Mouse (Mus musculus): ENCODE measurements around the gene Mtmr12.

Mtmr12 gene

DNA sequence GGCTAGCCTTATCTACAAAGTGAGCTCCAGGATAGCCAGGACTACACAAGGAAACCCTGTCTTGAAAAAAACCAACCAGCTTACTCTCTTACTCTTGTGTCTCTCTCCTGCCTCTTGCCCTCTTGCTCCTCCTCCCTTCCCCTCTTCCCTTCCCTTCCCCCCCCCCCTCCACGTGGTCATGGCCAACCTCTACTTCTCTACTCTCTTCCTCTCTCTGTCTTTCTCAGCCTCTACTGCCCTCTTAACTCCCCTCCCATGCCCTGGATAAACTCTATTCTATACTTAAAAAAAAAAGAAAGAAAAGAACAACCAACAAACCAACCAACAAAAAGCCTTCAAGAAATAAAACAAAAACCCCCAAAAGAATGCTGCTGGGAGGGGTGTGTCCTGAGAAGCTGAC is 30.7 kb downstream of the Mtmr12 start:
- DNase-seq (ENCODE audit: extremely low read depth, low read depth): no peak

DNA sequence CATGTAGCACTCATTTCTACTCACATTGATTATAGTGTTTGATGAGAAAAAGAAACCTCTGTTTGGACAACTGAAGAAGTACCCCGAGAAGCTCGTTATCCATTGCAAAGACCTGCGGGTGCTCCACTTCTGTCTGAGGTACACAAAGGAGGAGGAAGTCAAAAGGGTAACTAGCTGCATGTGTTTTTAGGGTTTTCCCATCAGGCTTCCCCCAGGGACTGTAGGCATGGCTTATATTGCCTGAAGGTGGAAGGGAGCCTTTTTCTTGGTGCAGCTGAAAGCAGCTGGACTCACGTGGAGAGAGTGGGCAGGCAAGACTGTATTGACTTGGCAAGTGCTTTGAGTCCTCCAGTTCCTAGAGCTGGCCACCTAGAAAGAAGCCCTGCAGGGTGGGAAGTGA is 31.2 kb downstream of the Mtmr12 start:
- DNase-seq (ENCODE audit: extremely low read depth, low read depth): no peak

DNA sequence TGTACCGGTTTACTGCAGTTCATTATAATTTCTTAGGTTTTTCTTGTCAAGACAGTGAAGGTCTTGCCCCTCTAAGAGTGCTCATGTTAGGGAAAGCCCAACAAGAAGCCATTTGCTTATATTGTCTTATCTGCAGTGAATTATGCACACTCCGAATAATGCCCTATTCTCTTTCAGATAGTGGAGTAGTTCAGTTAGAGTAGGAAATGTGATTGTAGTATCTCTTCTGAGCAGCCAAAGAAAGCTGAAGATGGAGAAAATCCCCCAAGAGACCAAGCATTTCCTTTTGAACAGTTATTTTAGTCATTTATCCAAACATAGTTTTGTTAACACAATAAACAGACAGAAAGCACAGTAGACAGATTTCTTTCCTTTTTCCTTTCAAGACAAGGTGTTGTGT is 32.1 kb downstream of the Mtmr12 start:
- DNase-seq (ENCODE audit: extremely low read depth, low read depth): peak; percentile 85

DNA sequence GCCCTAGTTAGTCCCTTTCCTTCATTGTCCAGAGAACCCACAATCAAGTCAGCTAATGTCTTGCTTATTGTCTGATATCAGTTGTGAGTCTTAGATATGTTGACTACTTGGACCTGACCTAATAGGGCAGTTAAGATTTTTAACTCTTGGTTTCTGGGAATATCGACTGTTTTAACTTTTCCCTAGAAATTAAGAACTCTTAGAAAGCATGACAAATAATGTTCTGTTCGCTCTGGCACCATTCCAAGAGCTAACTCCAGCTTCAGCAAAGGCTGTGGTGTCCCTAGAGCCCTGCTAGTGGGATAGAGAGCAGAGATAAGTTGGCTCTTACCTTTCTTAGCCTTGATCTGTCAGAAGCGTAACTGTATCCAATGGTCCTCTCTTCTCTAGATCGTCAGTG is 32.7 kb downstream of the Mtmr12 start:
- no peak for DNase-seq (ENCODE audit: extremely low read depth, low read depth)

DNA sequence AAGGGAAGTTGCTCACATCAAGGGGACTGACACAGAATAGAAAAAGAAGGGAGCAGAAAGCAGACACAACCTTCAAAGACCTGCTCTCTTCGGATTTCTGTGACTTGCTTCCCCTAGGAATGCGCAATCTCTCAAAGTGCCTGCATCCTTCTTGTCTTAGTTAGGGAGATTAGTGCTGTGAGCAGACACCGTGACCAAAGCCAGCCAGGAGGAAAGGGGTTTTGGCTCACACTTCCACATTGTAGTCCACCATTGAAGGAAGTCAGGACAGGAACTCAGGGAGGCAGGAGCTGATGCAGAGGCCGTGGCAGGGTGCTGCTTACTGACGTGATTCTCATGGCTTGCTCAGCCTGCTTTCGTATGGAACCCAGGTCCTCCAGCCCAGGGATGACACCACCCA is 33.5 kb downstream of the Mtmr12 start:
- DNase-seq (ENCODE audit: extremely low read depth, low read depth): no peak

DNA sequence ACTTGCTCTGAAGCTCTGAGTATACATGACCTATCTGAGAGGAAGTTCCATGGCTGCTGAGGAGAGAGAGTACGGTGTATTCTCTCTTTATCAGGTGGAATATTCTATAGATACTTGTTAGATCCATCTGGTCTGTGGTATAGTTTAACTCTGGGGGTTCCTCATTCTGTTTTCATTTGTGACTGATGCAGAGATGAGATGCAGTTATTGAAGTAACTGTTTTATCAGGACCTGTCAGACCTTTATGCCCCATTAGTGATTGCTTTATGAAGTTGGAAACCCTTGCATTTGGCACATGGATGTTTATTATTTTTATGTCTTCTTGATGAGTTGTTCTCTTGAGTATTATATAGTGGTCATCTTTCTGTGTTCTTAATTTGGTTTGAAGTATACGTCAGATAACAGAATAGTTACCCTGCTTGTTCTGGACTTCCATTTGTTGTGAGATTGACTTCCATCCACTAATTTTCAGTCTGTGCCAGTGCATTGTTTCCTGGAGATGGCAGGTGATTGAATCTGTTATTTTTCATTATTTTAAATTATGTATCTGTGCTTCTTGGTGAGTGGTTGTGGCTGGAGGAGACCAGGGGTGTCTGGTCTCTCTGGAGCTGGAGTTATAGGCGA is 36.0 kb downstream of the Mtmr12 start:
- DNase-seq (ENCODE audit: extremely low read depth, low read depth): peak; percentile 74

DNA sequence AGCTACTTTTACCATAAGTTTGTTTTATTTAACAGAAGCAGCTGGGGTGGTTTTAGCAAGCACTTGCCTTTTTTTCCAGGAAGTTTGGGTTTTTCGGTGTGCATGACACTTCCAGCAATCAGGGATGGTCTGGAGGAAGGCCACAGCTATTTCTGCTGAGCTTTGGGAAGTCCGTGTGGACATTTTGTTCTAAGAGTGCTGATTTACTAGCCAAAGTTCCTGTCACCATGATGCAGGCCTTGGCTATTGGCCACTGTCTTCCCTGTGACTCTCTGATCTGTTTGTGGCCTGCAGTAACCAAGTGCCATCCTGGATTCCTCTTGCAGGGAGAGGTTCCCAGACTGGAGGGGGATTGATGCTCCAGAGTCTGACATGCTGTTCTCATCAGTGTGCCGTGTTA is 39.0 kb downstream of the Mtmr12 start:
- DNase-seq (ENCODE audit: extremely low read depth, low read depth): no peak

DNA sequence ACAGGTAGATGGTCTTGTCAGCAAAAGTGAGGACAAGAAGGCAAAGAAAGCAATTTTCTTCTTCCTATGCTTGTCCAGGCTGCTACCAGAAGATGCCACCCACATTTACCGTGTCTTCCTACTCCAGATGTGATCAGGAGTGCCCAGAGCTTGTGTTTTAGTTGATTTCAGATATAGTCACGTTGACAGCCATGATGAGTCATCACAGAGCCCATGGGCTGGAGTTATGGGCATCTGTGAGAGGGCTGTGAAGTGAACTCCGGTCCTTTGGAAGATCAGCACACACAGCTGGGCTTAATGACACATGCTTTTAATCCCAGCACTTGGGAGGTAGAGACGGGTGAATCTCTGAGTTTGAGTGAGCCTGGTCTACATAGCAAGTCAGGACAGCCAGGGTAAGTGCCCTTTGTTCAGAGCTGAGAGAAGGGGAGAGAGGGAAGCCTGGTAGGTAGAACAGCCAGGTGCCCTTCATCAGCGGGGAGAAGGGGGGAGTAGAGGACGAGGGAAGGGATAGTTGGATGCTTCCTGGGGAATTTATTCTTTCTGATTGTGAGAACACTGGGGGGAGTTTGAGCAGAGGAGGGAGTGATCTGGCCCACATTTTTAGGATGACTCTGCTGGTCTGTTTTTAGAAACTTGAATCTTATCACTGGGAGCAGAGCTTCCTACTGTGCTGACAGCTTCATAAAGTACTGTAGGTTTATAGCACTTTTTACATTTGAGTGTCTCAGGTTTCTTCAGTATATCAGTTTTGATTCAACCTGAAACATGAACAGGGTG is 40.9 kb downstream of the Mtmr12 start:
- peak; percentile 85 for DNase-seq (ENCODE audit: extremely low read depth, low read depth)

DNA sequence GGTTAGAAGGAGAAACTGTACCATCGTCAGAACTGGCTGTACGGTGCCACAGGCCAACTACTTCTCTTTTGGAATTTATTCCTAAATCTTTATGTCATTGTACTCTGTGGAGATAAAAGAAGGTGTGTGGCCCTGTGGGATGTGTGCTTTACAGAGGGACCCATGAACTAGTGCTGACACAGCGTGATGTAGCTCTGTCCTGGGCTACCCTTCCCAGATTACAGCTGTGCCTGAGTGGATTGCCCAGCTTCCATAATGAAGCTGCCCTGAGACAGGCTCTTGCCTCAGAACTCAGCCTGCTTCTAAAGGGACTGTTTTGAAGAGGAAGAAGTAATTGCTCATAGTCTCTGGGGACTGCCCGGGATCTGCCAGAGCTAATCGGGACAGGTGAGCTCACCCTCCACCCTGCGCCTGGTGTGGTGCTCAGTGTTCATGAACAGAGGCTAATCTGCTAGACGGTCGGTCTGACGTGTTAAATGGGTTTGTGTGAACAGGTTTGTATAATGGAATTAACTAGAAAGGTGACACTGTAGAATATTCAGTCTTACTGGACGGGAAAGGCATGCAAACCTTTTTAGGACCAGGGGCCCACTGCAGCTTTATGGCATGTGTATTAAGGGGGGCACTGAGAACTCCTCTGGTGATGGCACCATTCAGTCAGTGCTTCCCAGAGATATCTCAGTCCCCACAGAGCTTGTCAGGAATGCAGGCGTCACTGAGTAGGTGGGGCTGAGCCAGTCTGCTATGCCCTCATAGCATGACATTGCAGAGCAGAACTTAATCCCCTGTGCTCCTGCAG is 41.7 kb downstream of the Mtmr12 start:
- no peak for DNase-seq (ENCODE audit: extremely low read depth, low read depth)

DNA sequence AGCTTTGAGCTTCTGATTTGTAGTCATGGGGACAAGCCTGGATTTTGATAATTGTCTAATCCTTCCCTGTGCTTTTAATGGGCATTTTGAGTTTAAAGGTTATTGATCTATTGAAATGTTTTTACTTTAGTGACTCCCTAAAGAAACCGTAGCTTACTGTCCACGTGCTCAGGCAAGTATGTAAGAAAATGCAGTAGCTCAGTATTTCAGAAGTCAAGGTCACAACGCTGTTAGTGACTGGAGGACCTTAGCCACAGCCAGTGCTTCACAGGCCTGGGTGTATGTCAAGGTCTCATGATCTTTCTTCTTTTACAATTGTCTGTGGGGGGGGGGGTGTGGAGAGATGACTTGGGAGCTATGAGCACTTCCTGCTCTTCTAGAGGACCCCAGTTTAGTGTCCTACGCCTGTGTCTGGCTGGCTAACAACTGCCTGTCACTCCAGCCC is 42.4 kb downstream of the Mtmr12 start:
- DNase-seq (ENCODE audit: extremely low read depth, low read depth): no peak

DNA sequence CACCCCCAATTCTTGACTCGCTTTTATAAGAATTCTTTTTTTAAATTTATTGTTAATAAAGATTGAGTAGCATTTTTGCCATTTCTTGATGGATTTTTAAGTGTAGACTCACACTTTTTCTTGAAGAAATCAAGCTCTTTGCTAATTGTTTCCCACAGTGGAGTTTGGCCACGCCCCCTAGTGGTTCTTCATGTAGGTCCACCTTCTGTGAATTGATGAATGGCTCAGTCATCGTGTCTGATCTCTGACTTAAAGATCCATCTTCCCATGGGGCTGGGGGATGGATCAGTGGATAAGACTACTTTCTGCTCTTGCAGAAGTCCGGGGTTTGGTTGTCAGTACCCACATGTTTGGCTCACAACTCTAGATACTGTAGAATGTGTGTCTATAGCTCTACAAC is 43.5 kb downstream of the Mtmr12 start:
- DNase-seq (ENCODE audit: extremely low read depth, low read depth): no peak

DNA sequence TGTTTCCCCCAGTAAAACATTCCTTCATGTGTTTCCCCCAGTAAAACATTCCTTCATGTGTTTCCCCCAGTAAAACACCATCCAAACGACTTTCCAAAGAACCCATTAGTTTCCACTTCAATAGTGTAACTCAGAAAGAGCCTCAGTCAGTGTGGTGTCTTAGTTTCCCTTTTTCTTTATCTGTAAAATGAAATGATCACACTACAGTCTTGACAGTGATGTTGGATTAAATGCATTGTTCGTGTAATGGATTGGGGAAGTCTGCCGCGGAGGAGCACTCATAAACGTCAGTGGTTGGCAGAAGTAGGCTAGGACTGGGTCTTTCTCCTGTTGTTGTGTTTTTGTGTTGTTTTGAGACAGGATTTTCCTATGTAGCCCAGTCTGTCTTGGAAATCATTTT is 45.5 kb downstream of the Mtmr12 start:
- DNase-seq (ENCODE audit: extremely low read depth, low read depth): peak; percentile 78

DNA sequence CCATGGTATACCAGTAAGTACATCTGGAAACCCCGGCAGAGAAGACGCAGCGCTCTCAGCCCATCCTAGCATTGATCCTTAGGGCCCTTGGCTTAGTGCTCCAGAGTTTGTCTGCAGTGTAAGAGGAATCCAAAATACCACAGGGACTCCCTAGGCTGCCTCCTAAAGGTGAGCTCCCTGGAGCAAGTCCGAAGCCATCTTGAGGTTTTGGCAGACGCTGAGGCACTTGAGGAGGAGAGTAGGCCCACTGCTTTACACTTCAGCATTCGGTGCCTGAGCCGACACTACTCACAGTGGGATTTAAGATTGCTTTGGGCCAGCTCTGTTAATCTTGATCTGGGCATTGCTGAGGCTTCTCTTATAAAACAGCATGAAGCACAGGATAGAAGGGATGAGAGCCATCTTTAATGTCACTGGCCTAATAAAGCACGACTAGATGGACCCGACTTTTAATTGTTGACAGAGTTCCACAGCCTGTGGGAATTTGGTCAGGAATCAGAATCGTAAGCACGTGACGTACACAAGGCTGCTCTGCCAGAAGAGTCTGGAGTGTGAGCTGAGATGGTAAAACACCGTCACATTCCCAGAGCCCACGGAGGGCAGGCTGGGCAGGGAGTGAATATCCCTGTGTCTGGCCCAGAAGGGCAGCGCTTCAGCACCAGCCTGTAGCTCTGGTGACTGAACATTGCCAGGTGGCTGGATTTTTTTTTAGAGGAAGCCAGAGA is 46.8 kb downstream of the Mtmr12 start:
- no peak for DNase-seq (ENCODE audit: extremely low read depth, low read depth)

DNA sequence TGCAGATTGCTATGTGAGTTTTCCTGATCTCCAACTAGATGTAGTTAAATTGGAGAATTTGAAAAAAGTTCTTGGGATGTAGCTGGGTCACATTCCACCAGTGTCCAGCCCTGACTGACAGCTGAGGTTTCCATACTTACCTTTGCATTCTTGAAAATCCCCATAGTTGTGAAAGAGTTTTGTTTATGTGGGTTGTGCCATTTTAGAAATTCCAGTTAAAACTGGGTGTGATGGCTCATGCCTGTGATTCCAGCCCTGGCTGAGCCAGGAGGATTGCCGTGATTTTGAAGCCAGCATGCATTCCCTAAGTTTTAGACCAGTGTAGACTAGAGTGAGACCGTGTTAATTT is 47.3 kb downstream of the Mtmr12 start:
- DNase-seq (ENCODE audit: extremely low read depth, low read depth): no peak

DNA sequence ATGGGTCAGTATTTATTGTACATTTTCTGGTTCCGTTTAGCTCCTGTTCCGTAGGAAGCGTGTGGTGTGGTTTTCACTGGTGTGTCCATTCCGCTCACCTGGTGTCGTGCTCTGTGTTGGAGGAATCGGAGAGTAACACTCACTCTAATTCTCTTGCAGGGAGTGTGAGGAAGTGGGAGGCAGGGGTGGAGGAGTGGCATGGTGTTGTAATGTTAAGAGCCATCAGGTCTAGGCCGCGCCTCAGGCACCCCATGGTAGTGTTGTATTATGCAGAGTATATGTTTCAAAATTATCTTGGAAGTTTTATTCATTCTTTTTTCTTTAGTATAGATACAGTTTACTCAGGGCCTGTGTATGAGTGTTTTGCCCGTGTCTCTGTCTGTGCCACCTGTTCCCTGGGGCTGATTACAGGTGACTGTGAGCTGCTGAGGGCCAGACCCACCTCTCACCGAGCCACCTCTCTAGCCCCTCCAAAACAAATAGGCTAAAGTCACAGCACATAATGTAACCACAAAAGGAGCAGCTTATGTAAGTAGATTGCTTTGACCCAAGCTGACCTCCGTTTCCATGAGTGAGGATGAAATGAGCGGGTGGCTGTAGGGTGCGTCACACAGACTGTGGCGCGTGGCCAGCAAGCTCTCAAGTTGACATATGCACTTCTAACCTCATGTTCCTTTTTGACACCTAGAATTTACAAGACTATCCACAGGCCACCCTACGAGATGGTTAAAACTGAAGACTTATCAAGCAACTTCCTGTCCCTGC is 53.1 kb downstream of the Mtmr12 start:
- DNase-seq (ENCODE audit: extremely low read depth, low read depth): no peak

DNA sequence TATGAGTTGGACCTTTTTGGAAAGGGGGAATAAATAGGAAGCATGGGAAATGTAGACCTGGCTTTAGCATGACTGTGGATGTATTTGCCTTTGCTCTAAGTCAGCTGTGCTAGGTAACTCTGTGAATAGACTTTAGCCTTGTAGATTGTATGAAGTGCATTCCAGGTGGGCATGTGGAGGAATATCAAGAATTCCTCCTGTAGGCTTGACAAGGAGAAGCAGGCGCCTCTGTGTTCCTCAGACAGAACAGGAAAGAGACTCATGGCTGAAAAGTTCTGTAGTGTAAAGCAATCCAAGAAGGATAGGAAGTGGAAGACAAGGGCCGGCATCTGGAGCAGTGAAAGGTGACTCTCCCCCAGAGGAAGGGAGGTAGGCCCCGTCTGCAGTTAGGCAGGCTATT is 58.2 kb downstream of the Mtmr12 start:
- no peak for DNase-seq (ENCODE audit: extremely low read depth, low read depth)

DNA sequence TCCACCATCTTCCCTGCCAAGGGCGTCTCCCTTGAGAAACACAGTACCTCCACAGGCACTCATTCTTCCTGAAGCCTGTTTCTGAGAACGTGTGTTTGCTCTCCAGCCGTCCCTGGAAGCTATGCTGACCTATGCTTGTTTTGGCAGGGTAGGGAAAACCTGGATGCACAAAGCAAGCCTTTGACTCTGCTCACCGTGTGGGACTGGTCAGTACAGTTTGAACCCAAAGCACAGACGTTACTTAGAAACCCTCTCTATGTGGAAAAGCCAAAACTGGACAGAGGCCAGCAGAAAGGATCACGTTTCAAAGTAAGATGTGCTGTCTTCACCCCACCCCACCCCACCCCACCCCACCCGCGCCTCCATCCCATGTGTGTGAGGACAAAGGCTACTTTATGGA is 61.6 kb downstream of the Mtmr12 start:
- DNase-seq (ENCODE audit: extremely low read depth, low read depth): no peak

DNA sequence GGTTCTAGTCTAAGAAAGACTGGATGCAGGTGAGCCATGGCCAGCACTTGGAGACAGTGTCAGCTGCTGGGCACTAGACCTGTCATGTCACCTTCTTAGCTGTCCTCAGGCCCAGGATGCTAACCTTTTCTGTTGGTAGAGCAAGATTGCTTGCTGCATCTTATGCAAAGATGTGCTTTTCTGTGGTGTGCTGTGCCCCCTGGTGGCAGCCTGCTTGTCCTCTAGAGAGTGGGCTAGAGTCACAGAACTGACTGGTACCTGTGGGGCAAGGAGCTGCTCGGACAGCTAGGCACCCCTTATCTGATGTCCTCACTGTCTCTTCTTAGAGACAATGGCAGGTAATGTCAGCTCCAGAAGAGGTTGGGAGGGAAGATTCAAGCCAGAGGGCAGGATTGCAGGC is 63.2 kb downstream of the Mtmr12 start:
- DNase-seq (ENCODE audit: extremely low read depth, low read depth): peak; percentile 45

DNA sequence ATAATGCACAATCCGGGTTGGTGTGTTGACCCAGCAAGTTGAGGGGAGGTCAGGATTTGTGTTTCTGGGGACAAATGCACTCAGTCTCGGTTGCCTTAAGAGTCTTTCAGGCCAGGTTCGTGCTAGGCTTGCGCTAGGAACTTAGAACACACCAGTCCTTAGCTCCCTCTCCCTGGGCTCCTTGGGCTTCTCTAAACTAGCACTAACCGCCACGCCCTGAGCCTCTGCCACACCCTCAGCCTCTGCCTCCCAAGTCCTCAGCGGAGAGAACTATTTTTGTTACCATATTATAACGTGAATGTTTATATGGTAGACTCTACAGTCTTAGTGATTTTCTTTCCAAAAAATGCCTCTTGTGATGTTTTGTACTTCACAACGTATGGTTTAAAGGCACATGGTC is 66.5 kb downstream of the Mtmr12 start:
- no peak for DNase-seq (ENCODE audit: extremely low read depth, low read depth)

DNA sequence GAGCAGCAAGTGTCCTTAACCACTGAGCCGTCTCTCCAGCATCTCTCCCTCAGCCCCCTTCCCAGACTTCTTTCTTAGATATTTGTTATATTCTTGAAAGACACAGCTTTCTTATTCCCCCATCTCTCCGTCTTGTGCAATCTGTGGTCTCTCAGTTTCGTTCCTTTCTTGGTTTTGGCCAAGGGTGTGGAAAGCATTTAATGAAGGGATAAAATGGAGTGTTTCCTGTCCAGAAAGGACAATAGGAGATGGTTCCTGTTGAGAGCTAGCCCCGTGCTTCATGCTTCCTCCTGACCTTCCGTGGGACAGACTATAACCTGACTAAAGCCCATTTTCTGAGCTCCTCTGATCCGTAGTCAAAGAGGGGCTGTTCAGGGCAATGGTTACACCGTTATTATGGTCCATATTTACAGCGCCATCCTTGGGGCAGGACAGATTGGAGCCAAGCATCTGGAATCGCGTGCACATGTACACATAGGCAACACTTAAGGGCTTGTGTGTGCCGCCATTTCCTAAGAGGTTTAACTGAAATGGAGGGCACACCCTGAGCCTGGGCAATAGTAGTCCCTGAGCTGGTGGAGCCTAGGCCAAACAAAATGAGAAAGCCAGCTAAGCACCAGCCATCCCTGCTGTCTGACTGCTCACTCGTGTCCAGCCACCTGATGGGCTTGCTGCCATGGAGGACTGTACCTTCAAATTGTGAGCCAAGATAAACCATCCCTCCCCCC is 68.7 kb downstream of the Mtmr12 start:
- no peak for DNase-seq (ENCODE audit: extremely low read depth, low read depth)

Data from MEL-GATA-1-ER (cell line).